In the genomic region with DNA sequence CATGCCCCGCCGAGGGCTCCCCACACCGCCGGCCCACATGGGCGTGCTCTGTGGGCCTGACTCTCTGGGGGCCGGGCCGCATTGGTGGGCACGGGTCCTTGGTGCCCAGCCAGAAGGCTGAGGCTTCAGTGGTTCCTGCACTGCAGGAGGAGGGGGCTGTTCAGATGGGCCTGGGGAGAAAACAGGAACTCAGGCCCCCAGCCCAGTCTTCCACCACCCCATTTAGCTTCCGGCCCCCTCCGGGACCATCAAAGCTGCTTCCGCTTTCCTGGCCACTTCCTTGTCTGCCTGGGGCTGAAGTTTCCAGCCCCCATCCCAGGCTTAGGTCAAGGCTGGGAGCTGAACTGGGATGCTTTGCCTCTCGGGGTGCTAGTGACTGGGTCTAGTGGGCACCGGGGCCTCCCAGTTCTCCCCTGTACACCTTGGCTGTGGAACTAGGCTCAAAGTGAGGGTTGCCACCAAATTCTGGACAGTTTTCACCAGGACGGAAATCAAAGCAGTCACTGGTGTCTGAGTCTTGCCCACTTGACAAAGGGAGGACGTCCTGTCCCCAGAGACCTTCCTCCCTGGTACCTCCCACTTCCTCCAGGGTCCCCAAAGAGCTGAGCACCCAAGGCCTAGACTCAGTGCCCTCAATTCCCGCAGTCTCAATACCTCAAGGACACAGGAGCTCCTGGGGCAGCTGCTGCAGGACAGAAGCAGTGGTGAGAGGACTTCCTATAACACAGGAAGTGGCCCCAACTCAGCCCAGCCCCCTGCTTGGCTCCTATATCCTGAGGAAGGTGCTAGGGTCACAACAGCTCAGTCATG, we compare ENCODE assay signal across 8 mouse cellular contexts. TPM values are rescaled to one million over a fixed set of nuclear protein-coding genes. Genes with fewer than 3 reads are reported as not detected.
A peak's percentile ranks its signal among the peaks of the same experiment; 100 is the strongest.
DNase-seq lines count a peak whose midpoint lies in the region; ATAC-seq lines count a peak whose summit lies in the region.

No protein-coding gene starts in this region.

- no peak for ATAC-seq in midbrain, embryonic 16.5 days
- no peak for ATAC-seq in midbrain, embryonic 15.5 days (replicated peaks)
- ATAC-seq in kidney, embryonic 14.5 days (ENCODE audit: low FRiP score, low TSS enrichment) = no peak
- ATAC-seq in stomach, embryonic 16.5 days (ENCODE audit: insufficient read depth, low FRiP score) = no peak

- H3K4me2 ChIP-seq in midbrain, embryonic 16.5 days (ENCODE audit: low read length) = 0 out of 2 replicates have a peak overlapping the region, but pooled peaks have one; percentile 3
- H3K4me2 ChIP-seq in midbrain, embryonic 15.5 days = no peak overlapping the region
- peak overlapping the region; percentile 19 for H3K4me2 ChIP-seq in kidney, embryonic 14.5 days (replicated peaks; ENCODE audit: low read depth, low read length)
- H3K4me2 ChIP-seq in stomach, embryonic 16.5 days (ENCODE audit: low read depth, low read length) = peak overlapping the region; percentile 28

- 0 out of 2 replicates have a peak overlapping the region, but pooled peaks have one; percentile 33 for H3K27ac ChIP-seq in midbrain, embryonic 16.5 days (ENCODE audit: low read length)
- H3K27ac ChIP-seq in midbrain, embryonic 15.5 days = no peak overlapping the region
- peak overlapping the region; percentile 67 for H3K27ac ChIP-seq in kidney, embryonic 14.5 days (ENCODE audit: low read depth, low read length)
- H3K27ac ChIP-seq in stomach, embryonic 16.5 days (ENCODE audit: low read length) = peak overlapping the region; percentile 91

- DNase-seq in heart, adult 9 months (ENCODE audit: low spot score in 2 of 2) = peak; percentile 70 to 83
- DNase-seq in lung, postnatal 10 days = peak; percentile 70
- no peak for DNase-seq in frontal cortex, postnatal 36 days (ENCODE audit: low spot score in 2 of 2)
- no peak for DNase-seq in layer of hippocampus, postnatal 10 days (ENCODE audit: low spot score in 2 of 2)

- peaks cover 12% of the 10 kb centered on the region for H3K36me3 ChIP-seq in midbrain, embryonic 16.5 days (ENCODE audit: control insufficient read depth, insufficient read depth, low read length)
- H3K36me3 ChIP-seq in midbrain, embryonic 15.5 days (replicated peaks) = peaks cover 17% of the 10 kb centered on the region
- H3K36me3 ChIP-seq in kidney, embryonic 14.5 days (ENCODE audit: control insufficient read depth, insufficient read depth, low read length) = peaks cover 22% of the 10 kb centered on the region
- no peaks in the 10 kb centered on the region for H3K36me3 ChIP-seq in stomach, embryonic 16.5 days (ENCODE audit: control insufficient read depth, insufficient read depth, low read length)

- no peaks in the 10 kb centered on the region for H3K9me3 ChIP-seq in midbrain, embryonic 16.5 days (replicated peaks; ENCODE audit: control insufficient read depth, low read length, poor library complexity, severe bottlenecking)
- no peaks in the 10 kb centered on the region for H3K9me3 ChIP-seq in midbrain, embryonic 15.5 days
- no peaks in the 10 kb centered on the region for H3K9me3 ChIP-seq in kidney, embryonic 14.5 days (ENCODE audit: control insufficient read depth, low read length)
- no peaks in the 10 kb centered on the region for H3K9me3 ChIP-seq in stomach, embryonic 16.5 days (replicated peaks; ENCODE audit: control insufficient read depth, low read length)

- H3K4me1 ChIP-seq in midbrain, embryonic 16.5 days (ENCODE audit: control insufficient read depth, insufficient read depth, low read length) = no peaks in the 10 kb centered on the region; the same call in none of the 2 replicates
- H3K4me1 ChIP-seq in midbrain, embryonic 15.5 days = peaks cover 14% of the 10 kb centered on the region
- H3K4me1 ChIP-seq in kidney, embryonic 14.5 days (ENCODE audit: control insufficient read depth, insufficient read depth, low read length) = peaks cover 16% of the 10 kb centered on the region
- peaks cover 22% of the 10 kb centered on the region for H3K4me1 ChIP-seq in stomach, embryonic 16.5 days (ENCODE audit: control insufficient read depth, insufficient read depth, low read length)

- WGBS in midbrain, embryonic 16.5 days = 83% methylated on average over 15 of the region's 16 CpGs
- 83% methylated on average over 15 of the region's 16 CpGs for WGBS in midbrain, embryonic 15.5 days
- WGBS in kidney, embryonic 14.5 days = 80% methylated on average over 14 of the region's 16 CpGs
- 69% methylated on average over 16 of the region's 16 CpGs for WGBS in stomach, embryonic 16.5 days

- peaks cover 3% of the 10 kb centered on the region for H3K27me3 ChIP-seq in midbrain, embryonic 16.5 days (ENCODE audit: control insufficient read depth, insufficient read depth, low read depth, low read length)
- H3K27me3 ChIP-seq in midbrain, embryonic 15.5 days (replicated peaks) = peaks cover 4% of the 10 kb centered on the region; the same call in 1 of the 2 replicates
- no peaks in the 10 kb centered on the region for H3K27me3 ChIP-seq in kidney, embryonic 14.5 days (ENCODE audit: control insufficient read depth, insufficient read depth, low read length)
- no peaks in the 10 kb centered on the region for H3K27me3 ChIP-seq in stomach, embryonic 16.5 days (ENCODE audit: control insufficient read depth, insufficient read depth, low read length)

- H3K9ac ChIP-seq in midbrain, embryonic 16.5 days (ENCODE audit: low read depth, low read length) = no peak overlapping the region
- no peak overlapping the region for H3K9ac ChIP-seq in midbrain, embryonic 15.5 days
- H3K9ac ChIP-seq in kidney, embryonic 14.5 days (ENCODE audit: low read depth, low read length) = peak overlapping the region; percentile 4; the same call in 1 of the 2 replicates
- peak overlapping the region; percentile 27 for H3K9ac ChIP-seq in stomach, embryonic 16.5 days (ENCODE audit: low read length)

- H3K4me3 ChIP-seq in midbrain, embryonic 16.5 days (ENCODE audit: low read depth, low read length) = no peak overlapping the region
- H3K4me3 ChIP-seq in midbrain, embryonic 15.5 days = no peak overlapping the region
- H3K4me3 ChIP-seq in kidney, embryonic 14.5 days (ENCODE audit: low read length) = peak overlapping the region; percentile 4; the same call in 1 of the 2 replicates
- H3K4me3 ChIP-seq in stomach, embryonic 16.5 days (replicated peaks; ENCODE audit: low read length) = peak overlapping the region; percentile 17

RNA-seq across cellular contexts. Expression of a gene that starts 2.4 kb away (rescaled TPM):
- 17.5 and 17.7 TPM in 2 replicates for polyA plus RNA-seq in midbrain, embryonic 16.5 days (2015; fragmentation: Nextera tagmentation; extraction: Ambion mirVana)
- 17.1 and 19.6 TPM in 2 replicates for polyA plus RNA-seq in midbrain, embryonic 15.5 days (2015; fragmentation: Nextera tagmentation; extraction: Ambion mirVana)
- polyA plus RNA-seq in kidney, embryonic 14.5 days (2014; fragmentation: Nextera tagmentation; extraction: Ambion mirVana) = 17.4 and 26.8 TPM in 2 replicates
- polyA plus RNA-seq in stomach, embryonic 16.5 days (2015; fragmentation: Nextera tagmentation; extraction: Ambion mirVana) = 17.3 and 18.1 TPM in 2 replicates
- 10 to 100 TPM; 30.0 to 34.2 TPM for total RNA-seq in layer of hippocampus, postnatal 10 days (2021)

RNA-seq across cellular contexts. Expression of a gene that starts 23.9 kb away (rescaled TPM):
- 30.6 and 37.7 TPM in 2 replicates for polyA plus RNA-seq in midbrain, embryonic 16.5 days (2015; fragmentation: Nextera tagmentation; extraction: Ambion mirVana)
- polyA plus RNA-seq in midbrain, embryonic 15.5 days (2015; fragmentation: Nextera tagmentation; extraction: Ambion mirVana) = 36.9 and 39.2 TPM in 2 replicates
- 42.4 and 49.8 TPM in 2 replicates for polyA plus RNA-seq in kidney, embryonic 14.5 days (2014; fragmentation: Nextera tagmentation; extraction: Ambion mirVana)
- 47.9 and 50.3 TPM in 2 replicates for polyA plus RNA-seq in stomach, embryonic 16.5 days (2015; fragmentation: Nextera tagmentation; extraction: Ambion mirVana)
- total RNA-seq in layer of hippocampus, postnatal 10 days (2021) = 10 to 100 TPM; 24.4 to 24.7 TPM

RNA-seq across cellular contexts. Expression of a gene that starts 27.4 kb away (rescaled TPM):
- polyA plus RNA-seq in midbrain, embryonic 16.5 days (2015; fragmentation: Nextera tagmentation; extraction: Ambion mirVana) = 9.5 and 12.9 TPM in 2 replicates
- polyA plus RNA-seq in midbrain, embryonic 15.5 days (2015; fragmentation: Nextera tagmentation; extraction: Ambion mirVana) = 12.5 and 14.0 TPM in 2 replicates
- polyA plus RNA-seq in kidney, embryonic 14.5 days (2014; fragmentation: Nextera tagmentation; extraction: Ambion mirVana) = 26.8 and 33.6 TPM in 2 replicates
- polyA plus RNA-seq in stomach, embryonic 16.5 days (2015; fragmentation: Nextera tagmentation; extraction: Ambion mirVana) = 20.0 and 20.2 TPM in 2 replicates
- 10 to 100 TPM; 13.0 to 16.1 TPM for total RNA-seq in layer of hippocampus, postnatal 10 days (2021)

RNA-seq across cellular contexts. Expression of a gene that starts 27.6 kb away (rescaled TPM):
- polyA plus RNA-seq in midbrain, embryonic 16.5 days (2015; fragmentation: Nextera tagmentation; extraction: Ambion mirVana) = 23.9 and 25.3 TPM in 2 replicates
- polyA plus RNA-seq in midbrain, embryonic 15.5 days (2015; fragmentation: Nextera tagmentation; extraction: Ambion mirVana) = 29.2 TPM in 2 replicates
- 31.2 and 35.4 TPM in 2 replicates for polyA plus RNA-seq in kidney, embryonic 14.5 days (2014; fragmentation: Nextera tagmentation; extraction: Ambion mirVana)
- 17.2 and 17.4 TPM in 2 replicates for polyA plus RNA-seq in stomach, embryonic 16.5 days (2015; fragmentation: Nextera tagmentation; extraction: Ambion mirVana)
- total RNA-seq in layer of hippocampus, postnatal 10 days (2021) = 10 to 100 TPM; 69.7 to 82.6 TPM

RNA-seq across cellular contexts. Expression of a gene that starts 43.0 kb away (rescaled TPM):
- polyA plus RNA-seq in midbrain, embryonic 16.5 days (2015; fragmentation: Nextera tagmentation; extraction: Ambion mirVana) = 0.15 TPM in 1 of 2 replicates, not detected in the other
- polyA plus RNA-seq in midbrain, embryonic 15.5 days (2015; fragmentation: Nextera tagmentation; extraction: Ambion mirVana) = 0.19 and 0.28 TPM in 2 replicates
- polyA plus RNA-seq in kidney, embryonic 14.5 days (2014; fragmentation: Nextera tagmentation; extraction: Ambion mirVana) = 0.39 and 0.42 TPM in 2 replicates
- 2.0 and 2.2 TPM in 2 replicates for polyA plus RNA-seq in stomach, embryonic 16.5 days (2015; fragmentation: Nextera tagmentation; extraction: Ambion mirVana)
- total RNA-seq in layer of hippocampus, postnatal 10 days (2021) = not detected

Comparison
In these comparisons a context has a peak if more than half of its experiments do, and no peak if none do; other contexts are left out.
1. H3K4me3 ChIP-seq: peak in kidney, embryonic 14.5 days (single experiment) and stomach, embryonic 16.5 days (single experiment); none in midbrain, embryonic 16.5 days (single experiment) and midbrain, embryonic 15.5 days (single experiment).
2. H3K9ac ChIP-seq: peak in kidney, embryonic 14.5 days (single experiment) and stomach, embryonic 16.5 days (single experiment); none in midbrain, embryonic 16.5 days (single experiment) and midbrain, embryonic 15.5 days (single experiment).
3. DNase-seq: peak in heart, adult 9 months (2 of 2) and lung, postnatal 10 days (single experiment); none in frontal cortex, postnatal 36 days (0 of 2) and layer of hippocampus, postnatal 10 days (0 of 2).